Mouse (Mus musculus) layer of hippocampus, postnatal 36 days (tissue): ENCODE measurements at regions not wholly inside any gene's neighbourhood (a gene's known extent, or its start where the extent isn't known, plus 50 kb on each side); places are given as distances from the start of the nearest gene placed in this dataset.
A peak's percentile ranks its signal among the peaks of the same experiment; 100 is the strongest.

Experiments
- DNase-seq, 2 experiments: peaks; one replicate each; pipeline ENCODE4 v3.0.0; 2022

GRCm38 (mm10) chr17:61696717-61697116, 1184.4 kb downstream of the Efna5 start:
- DNase-seq, result no peak

GRCm38 (mm10) chr17:61686325-61686724, 1194.8 kb downstream of the Efna5 start:
- DNase-seq, result no peak

- no peak for DNase-seq
These were observed 1196.6 kb downstream of the Efna5 start for GRCm38 (mm10) chr17:61684524-61684923.

DNA sequence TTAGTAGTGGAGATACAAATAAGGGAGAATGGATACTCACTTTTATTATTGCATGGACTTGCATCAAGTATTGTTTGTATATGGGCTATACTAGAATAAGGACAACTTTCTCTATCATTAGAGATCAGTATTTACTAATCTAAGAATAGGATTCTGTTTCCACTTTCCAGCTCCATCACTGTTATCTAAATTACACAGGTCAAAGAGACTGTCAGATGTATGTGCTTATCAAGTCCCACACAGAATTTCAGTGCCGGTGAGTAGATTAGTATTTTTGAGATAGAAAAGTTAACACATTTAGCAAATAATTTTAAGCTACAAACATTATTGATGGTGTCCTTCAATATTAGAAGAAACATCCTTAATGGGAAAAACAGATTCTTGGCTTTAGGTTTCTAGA, 1210.5 kb downstream of the Efna5 start:
- no peak for DNase-seq

DNA sequence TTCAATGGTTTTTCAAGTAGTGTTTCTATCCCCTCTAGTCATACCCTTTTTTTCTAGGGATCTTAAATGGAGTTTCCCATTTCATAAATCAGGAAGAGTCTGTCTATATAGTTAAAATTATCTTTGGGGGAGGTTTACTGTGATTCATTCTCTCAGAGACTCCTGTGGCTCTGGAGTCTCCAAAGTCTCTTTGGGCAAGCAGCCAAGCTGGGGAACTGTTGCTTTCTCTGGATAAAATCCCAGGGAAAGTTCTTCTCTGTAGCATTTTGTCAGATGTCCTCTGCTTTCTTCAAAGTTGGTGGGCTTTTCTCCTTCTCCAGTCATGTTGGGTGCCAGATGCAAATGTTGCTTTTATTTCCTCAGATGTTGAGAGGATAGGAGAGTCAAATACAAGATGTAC, 1213.7 kb downstream of the Efna5 start:
- peak; percentile 1 to 2 for DNase-seq

GRCm38 (mm10) chr17:61664926-61665325, 1216.2 kb downstream of the Efna5 start:
- DNase-seq, result no peak

DNA sequence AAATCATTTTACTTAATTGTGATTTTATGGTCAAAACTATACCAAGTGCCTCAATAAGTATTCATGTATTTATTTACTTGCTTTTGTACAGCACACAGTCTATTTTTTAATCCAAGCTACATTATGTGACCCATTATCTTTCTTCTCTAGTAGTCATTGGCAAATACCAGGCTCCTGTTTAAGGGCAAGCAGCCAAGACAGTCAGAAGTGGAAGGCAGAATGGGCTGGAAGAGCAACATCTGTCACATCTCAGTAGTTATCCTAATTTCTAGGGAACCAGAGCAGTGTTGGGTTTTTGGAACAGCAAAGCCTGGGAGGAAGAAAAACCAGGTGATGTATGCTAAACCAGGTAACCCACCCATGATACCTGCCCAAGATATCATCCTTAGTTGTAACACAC, 1233.5 kb downstream of the Efna5 start:
- DNase-seq, result no peak

GRCm38 (mm10) chr17:61608286-61608685, 1272.8 kb downstream of the Efna5 start:
- DNase-seq, result no peak

GRCm38 (mm10) chr17:61606729-61607481, 1274.2 kb downstream of the Efna5 start:
- no peak for DNase-seq

DNA sequence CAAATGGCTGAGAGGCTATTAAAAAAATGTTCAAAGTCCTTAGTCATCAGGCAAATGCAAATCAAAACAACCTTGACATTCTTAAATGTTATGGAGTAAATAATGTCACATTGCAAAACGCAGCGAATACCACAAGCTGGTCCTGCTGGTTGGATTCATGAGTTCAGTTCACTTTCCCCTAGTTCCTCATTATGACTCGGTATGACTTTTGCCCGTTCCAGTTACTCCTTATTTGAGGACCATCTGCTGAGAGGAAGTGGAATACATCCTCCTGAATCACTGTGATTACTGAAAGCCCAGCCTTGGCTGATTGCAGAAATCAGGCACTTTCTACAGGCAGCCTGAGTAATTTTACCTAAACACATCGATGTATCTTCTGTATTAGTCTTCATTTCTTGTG, 1276.9 kb downstream of the Efna5 start:
- DNase-seq, result no peak

DNA sequence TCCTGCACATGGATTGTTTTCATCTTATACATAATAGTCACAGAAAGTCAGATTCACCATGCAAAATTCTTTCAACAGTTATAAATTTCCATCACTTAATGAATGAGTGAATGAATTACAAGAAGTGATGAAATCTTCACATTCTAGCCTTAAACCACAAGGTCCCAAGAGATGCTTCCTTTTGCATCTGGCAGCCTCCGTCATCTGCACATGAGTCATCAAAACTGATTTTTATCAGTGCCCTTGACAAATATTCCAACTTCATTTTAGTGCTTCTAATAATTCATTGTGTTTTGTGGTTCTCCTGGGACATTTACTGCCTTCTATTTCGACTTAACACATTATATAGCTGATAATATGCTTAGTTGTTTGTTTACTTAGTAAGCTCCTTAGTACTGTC, 1291.9 kb downstream of the Efna5 start:
- no peak for DNase-seq

DNA sequence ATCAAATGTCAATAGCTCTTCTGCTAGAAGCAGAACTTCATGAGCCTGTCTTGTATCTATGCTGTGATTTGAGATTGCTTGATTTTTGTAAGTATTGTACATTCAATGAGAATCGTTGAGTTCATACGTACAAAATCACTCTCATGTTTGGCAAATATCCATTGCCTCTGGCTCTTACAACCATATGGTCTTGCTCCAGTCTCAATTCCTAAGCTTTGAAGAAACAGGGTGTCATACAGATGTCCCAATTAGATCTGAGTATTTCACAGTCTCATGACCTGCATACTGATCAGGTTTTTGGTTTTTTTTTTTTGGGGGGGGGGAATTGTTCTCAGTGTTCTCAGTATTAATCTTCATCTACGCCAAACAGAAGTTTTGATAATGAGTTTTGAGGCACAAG, 1302.2 kb downstream of the Efna5 start:
- DNase-seq, result no peak

GRCm38 (mm10) chr17:61570933-61571332, 1310.2 kb downstream of the Efna5 start:
- no peak for DNase-seq
